Mouse (Mus musculus) layer of hippocampus, adult 9-11 months (tissue): ENCODE results near the gene Fxyd4.
A peak's percentile ranks its signal among the peaks of the same experiment; 100 is the strongest.

ENCODE experiments used
- DNase-seq: peaks from one replicate; pipeline ENCODE4 v3.0.0; 2022

The Fxyd4 gene

GRCm38 (mm10) chr6:117916737-117917426 lies 20.6 kb downstream of the Fxyd4 start:
- DNase-seq, result peak; percentile 63

DNA sequence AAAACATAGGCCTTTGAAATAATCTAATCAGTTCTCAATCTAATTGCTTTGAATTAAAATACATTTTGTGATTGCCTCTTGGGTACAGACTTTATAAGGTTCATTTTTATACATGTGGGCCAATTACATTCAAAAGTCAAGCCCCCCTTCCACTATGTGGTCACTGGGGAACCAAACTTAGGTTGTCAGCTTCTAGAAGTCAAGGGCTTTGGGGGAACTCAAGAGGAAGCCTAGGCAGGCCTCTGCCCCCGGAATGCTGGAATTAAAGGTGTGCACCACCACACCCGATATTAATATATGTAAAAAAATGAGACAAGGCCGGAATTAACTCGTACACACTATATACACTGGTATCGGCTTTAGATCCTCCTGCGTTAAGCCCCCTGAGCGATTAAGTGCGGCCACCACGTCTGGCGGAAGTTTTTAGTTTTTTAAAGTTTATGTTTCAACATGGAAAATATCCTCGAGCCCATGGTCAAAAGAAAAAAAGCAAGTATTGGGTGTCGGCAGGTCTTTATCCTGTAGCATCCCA lies 21.2 kb downstream of the Fxyd4 start:
- no peak for DNase-seq

DNA sequence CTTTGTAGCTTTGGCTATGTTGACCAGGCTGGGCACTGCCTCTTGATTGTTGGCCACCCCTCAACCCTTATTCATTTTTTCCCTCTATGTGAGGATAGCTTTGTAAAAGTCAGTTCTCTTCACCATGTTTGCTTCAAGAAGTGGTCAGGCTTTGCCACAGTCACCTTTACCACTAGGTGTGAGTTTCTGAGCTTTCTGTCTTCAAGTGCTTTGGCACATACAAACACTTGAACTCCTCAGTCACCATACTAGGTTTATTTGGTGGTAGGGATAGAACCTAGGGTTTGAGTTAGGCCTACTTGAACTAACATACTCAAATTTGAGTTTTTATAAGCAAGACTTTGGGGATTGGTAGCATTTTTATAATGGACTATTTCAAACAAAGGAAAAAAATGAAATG lies 23.0 kb downstream of the Fxyd4 start:
- no peak for DNase-seq

DNA sequence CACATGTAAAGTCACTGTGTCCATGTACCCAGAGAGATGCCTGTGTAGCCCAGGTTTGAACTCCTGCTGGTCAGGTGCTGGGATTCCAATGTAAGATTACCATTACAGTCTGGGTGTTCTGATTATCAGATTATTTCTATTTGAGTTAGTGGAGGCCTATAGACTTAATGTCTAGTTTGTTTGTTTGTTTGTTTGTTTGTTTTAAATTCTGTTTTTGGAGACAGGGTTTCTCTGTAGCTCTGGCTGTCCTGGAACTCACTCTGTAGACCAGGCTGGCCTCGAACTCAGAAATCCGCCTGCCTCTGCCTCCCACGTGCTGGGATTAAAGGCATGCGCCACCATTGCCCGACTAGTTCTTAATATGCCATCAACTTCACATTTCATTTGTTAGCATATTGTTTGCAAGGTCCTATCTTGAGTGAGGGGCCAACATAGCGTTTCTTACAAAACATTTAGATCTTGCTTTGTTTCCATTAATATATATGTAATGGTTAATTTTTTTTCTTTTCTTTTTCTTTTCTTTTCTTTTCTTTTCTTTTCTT lies 27.3 kb downstream of the Fxyd4 start:
- DNase-seq, result no peak

- DNase-seq, result no peak
Measured at GRCm38 (mm10) chr6:117908424-117908900, 29.0 kb downstream of the Fxyd4 start.

DNA sequence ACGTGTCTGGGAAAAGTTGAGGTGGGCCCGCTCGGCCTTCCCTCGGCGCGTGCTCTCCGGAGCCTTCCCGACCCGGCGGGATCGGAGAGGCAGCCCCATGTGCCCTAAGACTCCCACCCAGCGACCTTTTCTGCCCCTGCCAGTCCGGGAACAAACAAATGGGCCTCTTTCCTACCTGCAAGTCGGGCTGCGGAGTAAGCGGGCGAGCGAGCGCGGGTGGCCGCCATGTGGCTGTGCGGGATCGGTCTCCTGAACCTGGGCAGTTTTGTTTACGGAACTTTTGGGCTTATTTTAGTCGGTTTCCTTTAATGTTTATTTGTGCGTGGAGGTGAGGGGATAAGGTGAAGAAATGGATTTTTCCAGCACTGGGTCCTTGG lies 29.5 kb downstream of the Fxyd4 start:
- DNase-seq, result no peak

GRCm38 (mm10) chr6:117907301-117907978 lies 30.1 kb downstream of the Fxyd4 start:
- peak; percentile 81 for DNase-seq

GRCm38 (mm10) chr6:117906590-117907271 lies 30.8 kb downstream of the Fxyd4 start:
- DNase-seq, result peak; percentile 98

- DNase-seq, result no peak
Measured at GRCm38 (mm10) chr6:117906015-117906531, 31.4 kb downstream of the Fxyd4 start.

- no peak for DNase-seq
Measured at GRCm38 (mm10) chr6:117905260-117905930, 32.1 kb downstream of the Fxyd4 start.

- DNase-seq, result no peak
Measured at GRCm38 (mm10) chr6:117903836-117904235, 33.7 kb downstream of the Fxyd4 start.

DNA sequence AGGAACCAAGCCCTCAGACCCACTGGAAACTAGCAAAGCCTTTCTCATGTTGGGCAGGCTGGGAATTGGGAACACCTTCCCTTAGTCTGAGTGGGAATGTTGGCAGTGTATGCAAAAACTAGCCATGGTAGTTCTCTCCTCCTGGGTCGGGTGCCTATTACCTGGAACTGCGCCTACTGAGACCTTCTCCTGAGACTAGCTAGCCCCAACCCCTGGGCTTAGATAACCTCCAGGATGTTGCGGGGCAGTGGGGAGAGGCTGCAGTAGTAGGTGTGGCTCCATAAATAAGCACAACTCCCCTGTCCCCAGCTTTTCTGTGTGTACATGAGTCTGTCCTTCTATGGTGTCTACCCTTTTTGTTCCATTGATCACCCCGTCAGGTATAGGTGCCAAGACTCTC lies 34.9 kb downstream of the Fxyd4 start:
- DNase-seq, result no peak

DNA sequence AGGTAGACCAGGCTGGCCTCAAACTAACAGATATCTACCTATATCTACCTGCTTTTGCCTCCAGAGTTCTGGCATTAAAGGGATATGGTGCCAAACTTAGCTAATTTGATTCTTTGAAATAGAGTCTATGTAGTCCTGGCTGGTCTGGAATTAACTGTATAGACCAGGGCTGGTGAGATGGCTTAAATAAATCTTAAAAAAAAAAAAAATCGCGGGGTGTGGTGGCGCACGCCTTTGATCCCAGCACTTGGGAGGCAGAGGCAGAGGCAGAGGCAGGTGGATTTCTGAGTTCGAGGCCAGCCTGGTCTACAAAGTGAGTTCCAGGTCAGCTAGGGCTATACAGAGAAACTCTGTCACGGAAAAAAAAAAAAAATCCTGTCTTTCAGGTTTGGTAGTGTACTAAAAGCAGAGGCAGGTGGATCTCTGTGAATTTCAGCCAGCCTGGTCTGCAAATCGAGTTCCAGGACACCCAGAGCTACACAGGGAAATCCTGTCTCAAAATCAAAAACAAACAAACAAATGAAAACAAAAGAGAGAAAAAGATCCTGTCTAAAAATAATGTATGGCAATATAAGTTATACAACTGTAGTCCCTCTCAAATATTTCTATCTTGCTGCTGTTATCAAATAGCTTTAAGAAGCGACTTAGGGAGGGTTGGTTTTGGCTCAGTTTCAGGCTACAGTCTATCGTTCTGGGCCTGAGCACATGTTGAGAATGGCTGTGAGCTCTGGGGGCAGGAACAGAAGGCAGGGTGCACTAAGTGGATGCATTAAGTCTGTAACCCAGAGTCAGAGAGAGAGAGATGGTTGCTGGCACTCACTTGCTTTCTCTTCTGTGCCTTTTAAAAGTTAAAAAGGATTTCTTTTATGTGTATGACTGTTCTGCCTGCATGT lies 35.7 kb downstream of the Fxyd4 start:
- DNase-seq, result no peak

DNA sequence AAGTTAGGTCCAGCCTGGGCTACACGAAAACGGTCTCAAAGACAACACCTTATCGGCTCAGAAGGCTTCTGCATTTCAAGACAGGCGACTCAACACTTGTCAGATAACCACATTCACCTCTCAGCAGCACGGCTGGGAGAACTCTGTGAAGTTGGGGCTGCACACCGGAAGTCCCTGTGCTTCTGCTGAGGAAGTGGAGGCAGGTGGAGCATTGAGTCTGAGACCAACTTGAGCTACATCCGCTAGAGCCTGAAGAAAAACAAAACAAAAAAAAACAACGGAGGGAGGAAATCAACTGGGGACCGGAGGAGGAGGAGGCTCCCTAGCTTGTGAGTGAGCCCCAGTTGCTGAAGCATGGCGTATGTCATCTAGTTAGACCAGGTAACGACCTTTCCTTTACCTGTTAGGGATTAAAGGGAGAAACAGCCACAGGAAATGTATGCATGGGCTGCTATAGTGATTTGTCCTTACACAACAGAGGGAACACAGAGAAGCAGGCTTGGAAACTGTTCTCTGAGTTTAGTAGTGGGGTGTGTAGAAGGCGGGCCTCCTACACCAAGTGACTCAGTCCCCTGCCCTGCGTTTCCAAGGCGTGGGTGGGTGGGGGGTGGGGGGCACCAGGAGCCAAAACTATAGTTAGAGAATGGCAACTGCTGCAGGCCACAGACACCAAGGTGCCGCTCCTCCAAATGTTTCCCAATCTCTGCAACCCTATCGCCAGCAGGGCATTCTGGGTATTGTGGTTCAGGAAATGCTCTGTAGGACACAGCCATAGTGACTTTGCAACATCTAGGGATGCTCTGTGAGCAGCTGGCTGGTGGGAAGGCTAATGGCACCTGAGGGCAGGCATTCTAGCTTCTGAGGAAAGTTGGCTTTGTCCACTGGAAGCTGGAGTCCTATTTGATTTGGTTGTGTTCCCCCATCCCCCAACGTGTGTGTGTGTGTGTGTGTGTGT lies 37.1 kb downstream of the Fxyd4 start, which contains the start of gene Hnrnpf:
Hnrnpf (plus strand) TSS at position 199 of the 955 bp plus-strand sequence.
- DNase-seq, result peak; percentile 68

GRCm38 (mm10) chr6:117897800-117898199 lies 39.7 kb downstream of the Fxyd4 start:
- DNase-seq, result no peak

DNA sequence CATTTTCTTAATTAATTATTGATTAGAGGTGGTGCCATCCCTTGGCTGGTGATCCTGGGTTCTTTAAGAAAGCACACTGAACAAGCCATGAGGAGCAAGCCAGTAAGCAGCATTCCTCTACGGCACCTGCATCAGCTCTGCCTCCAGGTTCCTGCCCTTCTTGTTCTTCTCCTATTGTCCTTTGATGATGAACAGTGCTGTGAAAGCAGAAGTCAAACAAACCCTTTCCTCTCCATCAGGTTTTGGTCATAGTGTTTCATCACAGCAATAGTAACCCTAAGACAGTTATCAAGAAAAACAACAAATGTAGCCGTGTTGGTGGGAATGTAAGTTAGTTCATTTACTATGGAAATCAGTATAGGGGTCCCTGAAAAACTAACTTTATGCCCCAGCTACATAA lies 44.1 kb downstream of the Fxyd4 start:
- DNase-seq, result no peak

- DNase-seq, result no peak
Measured at GRCm38 (mm10) chr6:117892386-117892785, 45.1 kb downstream of the Fxyd4 start.

DNA sequence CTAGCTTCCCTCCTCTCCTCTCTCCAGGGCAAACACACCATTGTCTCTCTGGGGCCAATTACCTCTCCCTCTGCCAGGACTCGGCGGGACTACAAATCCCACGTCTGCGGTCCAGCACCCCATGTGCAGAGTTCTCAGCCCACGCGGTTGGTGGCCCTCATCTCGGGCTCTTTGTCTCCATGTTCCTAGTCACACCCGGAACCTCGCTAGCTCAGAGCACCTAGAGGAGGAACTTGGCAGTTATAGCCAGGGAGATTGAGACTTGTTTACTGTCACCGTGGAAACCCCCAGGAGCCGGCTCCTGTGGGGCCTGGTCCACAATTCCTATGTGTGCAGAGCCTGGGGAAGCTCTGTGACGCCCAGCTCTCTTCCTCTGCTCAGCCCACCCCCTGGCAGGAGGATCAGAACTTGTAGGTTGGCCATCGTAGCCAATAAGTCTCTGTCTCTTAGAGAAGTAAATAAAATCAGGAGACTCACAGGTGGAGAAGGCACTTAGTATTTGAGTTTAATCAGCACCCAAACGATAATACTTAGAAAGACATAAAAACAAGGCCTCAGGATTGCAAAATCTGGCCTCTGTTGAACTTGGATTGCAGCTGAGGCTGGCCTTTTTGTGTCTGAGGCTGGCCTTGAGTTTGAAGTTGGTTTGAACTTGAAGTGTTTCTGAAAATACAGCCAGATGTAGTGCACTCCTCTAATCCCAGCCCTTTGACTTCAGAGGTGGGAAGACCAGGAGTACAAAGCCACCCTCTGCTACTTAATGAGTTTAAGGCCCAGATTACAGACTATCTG lies 45.9 kb downstream of the Fxyd4 start:
- no peak for DNase-seq

- DNase-seq, result no peak
Measured at GRCm38 (mm10) chr6:117890257-117890656, 47.2 kb downstream of the Fxyd4 start.
